Mouse (Mus musculus) CH12.LX (cell line): Measurements from ENCODE around the gene Sirt5.

Experiments
- CTCF ChIP-seq, 2 experiments: IDR thresholded peaks in 1 of 2; conservative IDR thresholded peaks in 1 of 2; 2 replicates each; pipeline ENCODE4 v1.5.1; 2011 to 2012; ENCODE audit warnings: low read depth in 2 of 2, low read length in 2 of 2, improper control_type of control experiment in 1 of 2, inconsistent platforms in 1 of 2, mild to moderate bottlenecking in 1 of 2, moderate library complexity in 1 of 2
- EP300 ChIP-seq: IDR thresholded peaks from 2 replicates; pipeline ENCODE4 v1.6.1; 2011; ENCODE audit warnings: low read length, improper control_type of control experiment
- GABPA ChIP-seq: IDR thresholded peaks from 2 replicates; pipeline ENCODE4 v1.6.1; 2012; ENCODE audit warnings: low read depth, low read length, improper control_type of control experiment, inconsistent platforms; ENCODE audit not compliant: insufficient replicate concordance
- HCFC1 ChIP-seq: IDR thresholded peaks from 2 replicates; pipeline ENCODE4 v1.6.1; 2012; ENCODE audit warnings: low read depth, mild to moderate bottlenecking, inconsistent platforms, low read length, improper control_type of control experiment
- IRF4 ChIP-seq: IDR thresholded peaks from 2 replicates; pipeline ENCODE4 v1.6.1; 2014; ENCODE audit warnings: low read depth, mild to moderate bottlenecking, inconsistent platforms, low read length, improper control_type of control experiment
- MAX ChIP-seq: IDR thresholded peaks from 2 replicates; pipeline ENCODE4 v1.6.1; 2011; ENCODE audit warnings: low read length, improper control_type of control experiment
- MXI1 ChIP-seq: IDR thresholded peaks from 2 replicates; pipeline ENCODE4 v1.6.1; 2011; ENCODE audit warnings: mild to moderate bottlenecking, low read depth, low read length, improper control_type of control experiment
- NELFE ChIP-seq: IDR thresholded peaks from 2 replicates; pipeline ENCODE4 v1.6.1; 2011; ENCODE audit warnings: low read depth, low read length, improper control_type of control experiment
- POLR2A ChIP-seq: IDR thresholded peaks from 2 replicates; pipeline ENCODE4 v1.6.1; 2011; ENCODE audit warnings: low read depth, mild to moderate bottlenecking, improper control_type of control experiment, low read length
- TBP ChIP-seq: conservative IDR thresholded peaks from 2 replicates; pipeline ENCODE4 v1.6.1; 2011; ENCODE audit warnings: low read depth, low read length, improper control_type of control experiment
- TCF12 ChIP-seq: IDR thresholded peaks from 2 replicates; pipeline ENCODE4 v1.6.1; 2014; ENCODE audit warnings: low read depth, mild to moderate bottlenecking, inconsistent platforms, low read length, improper control_type of control experiment
- ZMIZ1 ChIP-seq: IDR thresholded peaks from 2 replicates; pipeline ENCODE4 v1.6.1; 2012; ENCODE audit warnings: low read depth, mild to moderate bottlenecking, inconsistent platforms, low read length, improper control_type of control experiment
- ZNF384 ChIP-seq: IDR thresholded peaks from 2 replicates; pipeline ENCODE4 v1.6.1; 2012; ENCODE audit warnings: low read depth, low read length, improper control_type of control experiment, inconsistent platforms

DNA sequence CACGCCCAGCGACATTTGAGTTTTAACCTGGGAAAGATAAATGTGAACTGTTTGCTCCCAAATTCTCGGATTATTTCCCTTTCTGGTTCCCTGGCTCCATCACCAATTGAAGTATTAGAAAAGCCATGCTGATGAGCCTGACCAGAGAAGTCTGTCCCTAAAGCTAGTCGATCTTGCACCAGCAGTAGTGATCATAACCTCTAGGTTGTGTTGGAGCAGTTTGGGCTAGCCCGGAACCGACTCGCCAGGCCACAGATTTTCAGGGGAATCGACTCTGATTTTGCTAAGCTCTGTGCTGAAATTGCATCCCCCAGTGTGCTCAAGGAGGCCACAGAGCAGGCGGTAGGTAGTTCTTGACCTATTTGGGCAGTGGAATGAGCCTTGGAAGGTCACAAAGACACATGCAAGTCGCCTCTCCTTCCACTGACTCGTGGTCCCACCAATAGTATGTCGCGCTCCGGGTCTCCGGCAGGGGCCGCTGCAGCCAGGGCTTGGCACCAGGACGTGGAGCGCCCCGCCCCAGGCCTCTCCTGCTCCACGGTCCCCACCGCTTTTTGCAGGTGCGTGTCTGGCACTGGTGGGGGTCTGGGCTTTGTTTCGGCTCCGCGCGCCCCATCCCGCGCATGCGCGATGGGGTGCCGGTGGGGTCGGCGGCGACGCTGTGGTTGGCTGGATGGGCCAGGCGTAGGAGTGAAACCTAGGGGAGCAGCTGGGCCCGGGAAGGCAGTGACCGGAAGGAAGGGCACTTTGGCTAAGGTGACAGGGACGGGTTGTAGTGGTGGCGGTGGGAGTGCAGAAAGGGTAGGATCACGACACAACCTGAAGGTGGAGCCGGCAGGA, at the start of gene Sirt5:
- TF ChIP-seq HCFC1, result peak; percentile 50; the same call in 1 of the 2 replicates
- no peak for TF ChIP-seq GABPA
- TF ChIP-seq CTCF (conservative IDR thresholded peaks at IDR 0.05 in 1 of 2, IDR thresholded peaks at IDR 0.05 in 1 of 2; ENCODE audit: low read depth in 2 of 2, low read length in 2 of 2), result peak; percentile 29 to 79; a peak in 3 of 4 replicates
- peak; percentile 67; the same call in 1 of the 2 replicates for TF ChIP-seq MAX
- peak; percentile 55; the same call in 1 of the 2 replicates for TF ChIP-seq POLR2A
- peak; percentile 64 for TF ChIP-seq NELFE
- peak; percentile 57; the same call in 1 of the 2 replicates for TF ChIP-seq TCF12
- TF ChIP-seq IRF4, result peak; percentile 40
- peak; percentile 15; the same call in 1 of the 2 replicates for TF ChIP-seq EP300
- 0 out of 2 replicates have a peak, but pooled peaks have one; percentile 26 for TF ChIP-seq TBP
- TF ChIP-seq MXI1, result peak; percentile 62
- TF ChIP-seq ZMIZ1, result no peak
- no peak for TF ChIP-seq ZNF384
